Mouse (Mus musculus) layer of hippocampus, postnatal 36 days (tissue): ENCODE measurements around the gene Frs2. TPM values are rescaled to one million over a fixed set of nuclear protein-coding genes. Genes with fewer than 3 reads are reported as not detected.
"Not testable (repeated sequence)": the region's sequence is repeated elsewhere in the genome, so short reads cannot be mapped to it uniquely, and the experiment has no call there.

Experiments used
- DNase-seq, 2 experiments: peaks; one replicate each; pipeline ENCODE4 v3.0.0; 2022
- total RNA-seq, 2 experiments: library from RNA; stranded (reverse); gene quantifications; 2 replicates each; pipeline ENCODE4 v1.2.3; 2021

The Frs2 gene
- total RNA-seq, 2 experiments from 2014 or later, result 35.5 to 37.6 TPM

DNA sequence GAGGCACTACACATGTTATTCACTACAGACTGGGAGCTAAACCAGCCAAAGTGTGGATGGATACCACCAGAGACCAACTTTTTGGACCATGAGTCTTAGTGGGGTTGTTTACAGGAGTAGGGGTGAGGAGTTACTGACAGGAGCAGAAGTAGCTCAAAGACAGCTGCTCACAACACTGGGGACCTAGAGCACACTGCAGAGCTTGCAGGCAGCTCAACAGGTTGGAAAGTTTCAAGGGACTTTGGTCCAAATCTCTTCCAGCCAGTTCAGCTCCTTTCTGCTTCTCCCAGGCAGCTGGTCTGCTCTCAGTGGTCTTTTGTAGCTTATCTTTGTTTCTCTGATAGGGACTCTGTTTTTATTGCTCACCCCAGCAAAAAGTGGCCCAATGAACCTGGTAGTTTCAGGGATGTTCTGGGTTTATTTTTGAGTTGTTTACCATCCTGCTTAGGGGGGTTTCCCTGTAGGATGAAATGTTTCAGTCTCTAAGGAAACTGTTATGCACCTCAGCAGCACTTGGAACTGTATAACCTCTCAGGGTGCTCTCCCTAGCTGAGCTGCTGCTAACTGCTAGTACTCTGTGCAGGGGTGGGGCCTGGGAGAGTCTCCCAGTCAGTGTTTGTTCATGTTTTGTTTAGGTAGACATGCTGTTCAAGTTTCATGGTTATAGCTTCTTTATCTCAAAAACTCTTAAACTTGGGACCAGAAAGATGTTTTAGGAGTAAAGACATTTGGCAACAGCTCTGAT is 44.3 kb downstream of the Frs2 start:
- no peak for DNase-seq

GRCm38 (mm10) chr10:117100175-117100574 is 48.2 kb downstream of the Frs2 start:
- no peak for DNase-seq

DNA sequence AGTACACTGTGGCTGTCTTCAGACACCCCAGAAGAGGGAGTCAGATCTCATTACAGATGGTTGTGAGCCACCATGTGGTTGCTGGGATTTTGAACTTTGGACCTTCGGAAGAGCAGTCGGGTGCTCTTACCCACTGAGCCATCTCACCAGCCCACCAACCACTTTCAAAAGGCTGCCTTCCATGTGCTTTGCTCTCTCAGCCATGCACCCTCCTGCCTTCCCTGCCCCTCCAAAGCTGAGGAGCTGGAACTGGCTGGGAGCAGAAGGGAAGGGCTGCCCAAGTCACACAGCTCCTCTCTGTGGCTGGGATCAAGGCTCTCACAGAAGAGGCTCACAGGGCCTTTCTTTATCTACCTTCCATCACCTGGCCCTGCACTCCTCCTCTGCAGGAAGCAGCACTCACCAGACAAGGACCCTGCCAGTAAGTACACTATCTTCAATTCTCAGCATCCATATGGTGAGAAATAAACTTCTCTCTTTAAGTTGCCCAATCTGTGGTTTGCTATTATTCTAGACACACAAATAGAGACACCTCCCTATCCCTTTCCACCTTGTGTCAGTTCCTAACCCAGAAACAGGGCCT is 51.1 kb downstream of the Frs2 start:
- no peak for DNase-seq

- DNase-seq, result no peak
Observed at GRCm38 (mm10) chr10:117096096-117096495, 52.2 kb downstream of the Frs2 start.

DNA sequence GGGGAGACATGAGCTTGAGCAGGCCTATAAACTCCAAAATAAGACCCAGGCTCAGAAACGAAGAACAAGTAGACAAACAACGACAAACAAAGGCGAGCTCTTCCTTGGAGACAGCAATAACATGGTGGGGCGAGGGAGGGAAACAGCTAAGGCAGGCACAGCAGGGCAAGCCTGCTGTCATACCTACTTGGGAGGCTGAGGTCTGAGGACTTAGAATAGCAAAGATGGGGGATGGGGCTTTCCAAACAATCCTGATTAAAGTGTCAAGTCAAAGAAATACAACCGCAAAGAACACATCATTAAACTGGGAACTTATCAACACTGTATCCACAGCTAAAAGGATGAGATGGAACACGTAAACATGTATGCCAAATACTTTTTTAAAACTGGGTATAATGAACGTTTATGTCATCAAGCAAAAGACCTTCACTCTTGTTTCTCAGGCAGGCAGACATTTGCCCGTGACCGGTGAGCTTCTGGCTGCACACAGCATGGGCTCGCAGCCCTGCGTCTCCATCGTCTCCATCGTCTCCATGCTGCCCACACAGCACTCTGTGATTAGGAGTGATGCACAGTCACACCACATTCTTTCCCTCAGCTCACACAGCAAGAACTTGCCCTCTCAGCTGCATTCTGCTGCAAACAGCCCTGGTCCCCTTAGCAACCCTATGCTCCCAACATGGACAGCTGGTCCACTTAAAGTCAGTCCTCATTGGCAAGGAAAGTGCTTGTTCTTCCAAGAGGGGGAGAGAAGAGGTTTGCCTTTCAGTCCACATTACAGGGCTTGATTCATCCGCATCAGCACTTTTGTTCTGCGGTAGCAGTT is 53.6 kb downstream of the Frs2 start:
- peak; percentile 17 to 32 for DNase-seq

GRCm38 (mm10) chr10:117089628-117090027 is 58.7 kb downstream of the Frs2 start:
- no peak for DNase-seq

GRCm38 (mm10) chr10:117081914-117082359 is 66.4 kb downstream of the Frs2 start:
- no peak for DNase-seq

GRCm38 (mm10) chr10:117081326-117081725 is 67.0 kb downstream of the Frs2 start:
- DNase-seq, result no peak

- DNase-seq, result no peak
Observed at GRCm38 (mm10) chr10:117078284-117078683, 70.0 kb downstream of the Frs2 start.

DNA sequence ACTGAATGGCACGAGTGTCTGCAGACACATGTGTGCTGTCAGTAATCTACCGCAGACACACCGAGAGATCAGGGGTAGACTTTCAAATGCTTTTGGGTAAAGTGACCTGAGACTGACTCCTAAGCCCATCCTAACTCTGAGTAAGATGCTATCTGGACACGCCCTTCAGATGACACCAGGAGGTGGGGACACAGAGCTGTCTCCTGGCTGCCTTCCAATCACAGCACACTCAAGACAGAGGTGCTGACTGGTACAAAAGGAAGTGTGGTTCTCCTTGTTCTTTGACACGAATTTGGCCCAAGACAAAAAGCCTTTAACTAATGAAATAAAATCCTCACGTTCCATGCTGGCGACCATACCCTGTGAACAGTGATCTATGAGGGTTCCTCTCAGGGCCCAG is 75.2 kb downstream of the Frs2 start:
- DNase-seq, result no peak

GRCm38 (mm10) chr10:117072191-117072888 is 76.0 kb downstream of the Frs2 start:
- DNase-seq, result no peak

DNA sequence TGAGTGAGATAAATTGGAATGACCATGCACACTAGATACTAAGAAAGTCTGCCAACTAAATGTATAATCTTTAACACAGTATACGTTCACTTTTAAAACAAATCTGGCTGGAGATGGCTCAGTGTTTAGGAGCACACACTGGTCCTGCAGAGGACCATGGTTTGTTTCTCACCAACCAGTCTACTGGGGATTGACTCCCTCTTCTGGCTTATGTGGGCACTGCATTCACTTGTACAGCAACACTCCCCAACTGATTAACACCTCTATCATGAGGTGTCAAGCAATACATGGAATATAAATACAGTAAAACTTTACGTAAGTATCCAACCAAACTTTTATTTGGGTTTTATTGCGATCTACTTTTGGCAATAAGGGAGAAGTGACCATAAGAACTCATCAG is 79.2 kb downstream of the Frs2 start:
- no peak for DNase-seq

DNA sequence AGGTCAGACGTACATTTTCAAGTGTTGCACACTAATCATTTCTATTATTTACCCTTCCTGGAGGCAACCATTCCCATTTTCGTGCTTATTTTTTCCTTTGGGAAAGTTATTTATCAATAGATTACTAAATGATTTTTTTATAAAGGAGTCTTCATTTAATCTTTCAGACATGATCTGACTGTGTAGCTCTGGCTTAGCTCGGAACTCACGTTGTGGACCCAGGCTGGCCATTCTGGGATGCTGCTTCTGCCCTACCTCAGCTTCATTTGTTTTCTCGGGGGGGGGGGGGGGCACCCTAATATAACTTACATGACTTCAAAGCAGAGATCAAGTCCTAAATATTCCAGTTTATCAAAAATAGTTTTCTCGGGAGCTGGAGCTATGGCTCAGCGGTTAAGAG is 84.3 kb downstream of the Frs2 start:
- no peak for DNase-seq

GRCm38 (mm10) chr10:117063254-117064021 is 84.9 kb downstream of the Frs2 start, which contains the start of gene Cct2:
TSS of gene Cct2 (minus strand) at chr10:117063814.
- peak; percentile 87 to 88 for DNase-seq

DNA sequence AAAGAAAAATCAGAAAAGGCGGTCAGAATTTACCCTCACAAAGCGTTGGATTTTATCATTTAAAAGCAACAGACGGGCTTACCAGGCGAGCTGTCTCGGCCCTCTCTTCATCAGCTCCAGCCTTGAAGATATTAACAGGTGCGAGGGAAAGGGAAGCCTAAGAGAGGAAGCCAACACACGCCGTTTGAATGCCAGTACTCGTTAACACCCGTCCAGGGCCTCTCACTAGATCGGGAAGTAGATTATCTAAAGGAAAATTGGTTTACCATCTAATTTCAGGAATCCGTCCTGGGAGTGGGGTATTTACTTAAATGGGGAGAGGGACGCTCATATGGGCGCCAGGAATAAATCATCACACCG is 85.5 kb downstream of the Frs2 start:
- no peak for DNase-seq

- no peak for DNase-seq
Observed at GRCm38 (mm10) chr10:117055668-117056067, 92.7 kb downstream of the Frs2 start.

DNA sequence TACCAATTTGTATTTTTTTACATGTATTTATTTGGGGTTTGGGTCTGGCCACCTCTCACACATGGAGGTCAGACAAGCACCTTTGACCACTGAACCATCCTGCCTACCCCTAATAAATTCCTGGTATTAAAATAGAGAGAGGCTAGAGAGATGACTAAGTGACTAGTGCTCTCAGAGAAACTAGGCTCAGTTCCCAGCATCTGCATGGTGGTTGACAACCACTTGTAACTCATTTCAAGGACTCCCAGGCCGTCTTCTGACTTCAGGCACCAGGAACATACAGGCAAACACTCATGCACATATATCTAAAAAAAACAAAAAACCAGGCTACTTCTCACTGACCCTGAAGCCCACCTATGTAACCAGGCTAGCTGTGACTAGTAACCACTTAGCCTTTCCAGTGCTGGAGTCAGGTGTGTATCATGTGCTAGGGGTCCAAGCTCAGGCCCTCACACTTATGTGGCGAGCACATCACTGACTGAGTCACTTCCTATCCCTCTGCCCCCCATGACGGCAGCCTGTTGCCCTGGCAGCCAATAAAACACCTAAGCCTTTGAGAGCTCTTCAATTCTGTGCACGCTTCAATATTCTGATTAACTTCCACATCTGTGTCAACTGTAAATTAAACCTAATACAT is 98.3 kb downstream of the Frs2 start:
- no peak for DNase-seq

- no peak for DNase-seq
Observed at GRCm38 (mm10) chr10:117049253-117049652, 99.1 kb downstream of the Frs2 start.

DNA sequence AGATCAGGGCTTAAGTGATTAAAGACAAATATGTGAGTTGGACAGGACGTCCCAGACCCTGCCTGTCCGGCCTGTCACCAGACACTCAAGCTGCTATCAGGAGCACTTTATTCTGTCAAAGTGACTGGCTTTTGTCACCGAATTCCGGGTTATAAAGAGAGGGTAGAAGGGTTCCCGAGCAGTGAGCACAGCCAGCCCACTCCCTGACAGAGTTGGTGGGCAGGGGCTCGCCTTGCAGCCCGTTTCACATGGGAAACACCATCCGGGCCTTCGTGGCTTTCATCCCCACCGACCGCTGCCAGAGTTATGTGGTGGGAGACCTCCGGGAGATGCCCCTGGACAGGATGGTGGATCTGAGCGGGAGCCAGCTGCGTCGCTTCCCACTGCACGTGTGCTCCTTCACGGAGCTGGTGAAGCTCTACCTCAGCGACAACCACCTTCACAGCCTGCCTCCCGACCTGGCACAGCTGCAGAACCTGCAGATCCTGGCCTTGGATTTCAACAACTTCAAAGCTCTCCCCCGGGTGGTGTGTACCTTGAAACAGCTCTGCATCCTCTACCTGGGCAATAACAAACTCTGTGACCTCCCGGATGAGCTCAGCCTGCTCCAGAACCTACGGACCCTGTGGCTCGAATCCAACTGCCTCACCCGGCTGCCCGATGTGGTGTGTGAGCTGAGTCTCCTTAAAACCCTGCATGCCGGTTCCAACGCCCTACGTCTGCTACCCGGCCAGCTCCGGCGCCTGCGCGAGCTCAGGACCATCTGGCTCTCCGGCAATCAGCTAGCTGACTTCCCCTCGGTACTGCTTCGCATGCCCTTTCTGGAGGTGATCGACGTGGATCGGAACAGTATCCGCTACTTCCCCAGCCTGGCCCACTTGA is 102.9 kb downstream of the Frs2 start, which contains the start of gene Lrrc10:
TSS of gene Lrrc10 (plus strand) at position 167 of the 882 bp plus-strand sequence.
- DNase-seq, result peak; percentile 44 to 59

GRCm38 (mm10) chr10:117043497-117044166 is 104.7 kb downstream of the Frs2 start:
- DNase-seq, result not testable (repeated sequence)
